16 mouse cellular contexts compared by ENCODE assay signal in genomic region chr12:110458667-110459066, GRCm38 (mm10). TPM values are rescaled to one million over a fixed set of nuclear protein-coding genes. Genes with fewer than 3 reads are reported as not detected.
DNase-seq lines count a peak whose midpoint lies in the region; ATAC-seq lines count a peak whose summit lies in the region.
"Had no signal": no experiment of that assay in that cellular context is flagged by ENCODE, and none has a peak within 500 bp of the region (broad histone marks: within the 10 kb centered on the region; RNA-seq: fewer than 3 reads in every experiment).

No protein-coding gene starts in this region.

- H3K9ac ChIP-seq in liver, embryonic 12.5 days, result no peak overlapping the region
- no peak overlapping the region for H3K9ac ChIP-seq in kidney, embryonic 15.5 days
- H3K9ac ChIP-seq: forebrain, embryonic 15.5 days; lung, embryonic 14.5 days had no signal

- H3K9me3 ChIP-seq in liver, embryonic 12.5 days (replicated peaks), result no peaks in the 10 kb centered on the region
- H3K9me3 ChIP-seq in kidney, embryonic 15.5 days (replicated peaks), result no peaks in the 10 kb centered on the region
- H3K9me3 ChIP-seq: forebrain, embryonic 15.5 days had no signal

- ATAC-seq in frontal cortex, adult (ENCODE audit: low TSS enrichment), result peak; percentile 86
- no peak for ATAC-seq in liver, embryonic 12.5 days
- ATAC-seq in kidney, embryonic 15.5 days (replicated peaks; ENCODE audit: low FRiP score), result no peak
- ATAC-seq: forebrain, embryonic 15.5 days; hindbrain, embryonic 16.5 days had no signal

- 29% methylated on average over 6 of the region's 6 CpGs for WGBS in liver, embryonic 12.5 days (ENCODE audit: insufficient replicate concordance)
- WGBS in kidney, embryonic 15.5 days, result 84% methylated on average over 6 of the region's 6 CpGs

- no peak for DNase-seq in frontal cortex, postnatal 10 days (ENCODE audit: low spot score in 2 of 2)
- DNase-seq in retina, postnatal 1 day, result peak; percentile 4
- no peak for DNase-seq in retina, embryonic 14.5 days (ENCODE audit: low spot score)
- peak; percentile 29 to 41 for DNase-seq in right cerebral cortex, postnatal 36 days (ENCODE audit: low spot score in 2 of 2)
- DNase-seq in cerebellum, adult 9-11 months, result no peak
- DNase-seq: adrenal gland, adult 8-10 months; gastrocnemius, postnatal 10 days; kidney, adult 2 months; lung, embryonic 14.5 days; spleen, adult 18-20 months had no signal

- H3K4me3 ChIP-seq in liver, embryonic 12.5 days, result no peak overlapping the region
- H3K4me3 ChIP-seq in kidney, embryonic 15.5 days (replicated peaks), result no peak overlapping the region
- H3K4me3 ChIP-seq: forebrain, embryonic 15.5 days had no signal

- H3K27me3 ChIP-seq in liver, embryonic 12.5 days (replicated peaks), result no peaks in the 10 kb centered on the region
- no peaks in the 10 kb centered on the region for H3K27me3 ChIP-seq in kidney, embryonic 15.5 days
- H3K27me3 ChIP-seq: forebrain, embryonic 15.5 days had no signal

- no peaks in the 10 kb centered on the region for H3K36me3 ChIP-seq in liver, embryonic 12.5 days
- H3K36me3 ChIP-seq in kidney, embryonic 15.5 days, result no peaks in the 10 kb centered on the region
- H3K36me3 ChIP-seq: forebrain, embryonic 15.5 days had no signal

- peaks cover 35% of the 10 kb centered on the region for H3K4me1 ChIP-seq in liver, embryonic 12.5 days
- H3K4me1 ChIP-seq in kidney, embryonic 15.5 days, result peaks cover 7% of the 10 kb centered on the region; the same call in 1 of the 2 replicates
- H3K4me1 ChIP-seq: forebrain, embryonic 15.5 days had no signal

- H3K27ac ChIP-seq in liver, embryonic 12.5 days, result peak overlapping the region; percentile 33
- no peak overlapping the region for H3K27ac ChIP-seq in kidney, embryonic 15.5 days
- H3K27ac ChIP-seq: forebrain, embryonic 15.5 days had no signal

- no peak overlapping the region for H3K4me2 ChIP-seq in liver, embryonic 12.5 days
- no peak overlapping the region for H3K4me2 ChIP-seq in kidney, embryonic 15.5 days
- H3K4me2 ChIP-seq: forebrain, embryonic 15.5 days; heart, embryonic 11.5 days; lung, embryonic 14.5 days had no signal

RNA-seq across cellular contexts. Expression of gene Ppp2r5c, which starts 11.7 kb away (rescaled TPM):
- 103 and 105 TPM in 2 replicates for polyA plus RNA-seq in liver, embryonic 12.5 days (2016; fragmentation: Nextera tagmentation; extraction: Ambion mirVana)
- polyA plus RNA-seq in kidney, embryonic 15.5 days (2015; fragmentation: Nextera tagmentation; extraction: Ambion mirVana), result 141 and 143 TPM in 2 replicates

Comparison
In these comparisons a context has a peak if more than half of its experiments do, and no peak if none do; other contexts are left out.
1. DNase-seq: peak in retina, postnatal 1 day (single experiment) and right cerebral cortex, postnatal 36 days (2 of 2); none in frontal cortex, postnatal 10 days (0 of 2), retina, embryonic 14.5 days (single experiment) and cerebellum, adult 9-11 months (single experiment).